In genomic region chrX:136820250-136820649, GRCm38 (mm10) we compare ENCODE assay signal across 9 mouse cellular contexts. TPM values are rescaled to one million over a fixed set of nuclear protein-coding genes. Genes with fewer than 3 reads are reported as not detected.
DNase-seq lines count a peak whose midpoint lies in the region; ATAC-seq lines count a peak whose summit lies in the region.
"Had no signal": no experiment of that assay in that cellular context is flagged by ENCODE, and none has a peak within 500 bp of the region (broad histone marks: within the 10 kb centered on the region; RNA-seq: fewer than 3 reads in every experiment).

No protein-coding gene starts in this region.

- no peak overlapping the region for H3K4me3 ChIP-seq in forebrain, embryonic 12.5 days (replicated peaks)
- no peak overlapping the region for H3K4me3 ChIP-seq in hindbrain, embryonic 11.5 days (ENCODE audit: low read depth, low read length)

- WGBS in forebrain, embryonic 12.5 days: 7% methylated on average over 1 of the region's 1 CpGs
- 14% methylated on average over 1 of the region's 1 CpGs for WGBS in hindbrain, embryonic 11.5 days

- no peak overlapping the region for H3K9ac ChIP-seq in forebrain, embryonic 12.5 days
- H3K9ac ChIP-seq in hindbrain, embryonic 11.5 days (ENCODE audit: low read depth, low read length): no peak overlapping the region

- H3K4me1 ChIP-seq in forebrain, embryonic 12.5 days: no peaks in the 10 kb centered on the region
- H3K4me1 ChIP-seq in hindbrain, embryonic 11.5 days (replicated peaks; ENCODE audit: control insufficient read depth, insufficient read depth, low read length): no peaks in the 10 kb centered on the region

- peak; percentile 39 for DNase-seq in MEL-GATA-1-ER (ENCODE audit: extremely low read depth, low read depth)
- DNase-seq in c-Kit-positive CD71-negative TER-119-negative erythroid progenitor cells, embryonic 14.5 days (ENCODE audit: low read depth): peak; percentile 24
- DNase-seq in hindbrain, embryonic 11.5 days (ENCODE audit: low spot score): peak; percentile 84
- peak; percentile 70 to 76 for DNase-seq in layer of hippocampus, postnatal 36 days
- peak; percentile 70 to 84 for DNase-seq in right cerebral cortex, postnatal 10 days (ENCODE audit: low spot score in 2 of 2)
- DNase-seq in urinary bladder, postnatal 4 days (ENCODE audit: low spot score in 2 of 2): peak; percentile 43 to 66

- no peaks in the 10 kb centered on the region for H3K36me3 ChIP-seq in forebrain, embryonic 12.5 days (replicated peaks)
- H3K36me3 ChIP-seq in hindbrain, embryonic 11.5 days (ENCODE audit: control insufficient read depth, insufficient read depth, low read length): no peaks in the 10 kb centered on the region

- peak; percentile 67; the same call in 1 of the 2 replicates for ATAC-seq in forebrain, embryonic 12.5 days (ENCODE audit: low FRiP score)
- peak; percentile 79 for ATAC-seq in hindbrain, embryonic 11.5 days (ENCODE audit: low FRiP score)
- ATAC-seq in megakaryocyte progenitor cell, adult 5-6 weeks (replicated peaks; ENCODE audit: poor library complexity): peak; percentile 99

- H3K9me3 ChIP-seq in forebrain, embryonic 12.5 days: no peaks in the 10 kb centered on the region
- no peaks in the 10 kb centered on the region for H3K9me3 ChIP-seq in hindbrain, embryonic 11.5 days (ENCODE audit: control insufficient read depth, low read length)

- H3K4me2 ChIP-seq in forebrain, embryonic 12.5 days: no peak overlapping the region
- H3K4me2 ChIP-seq in hindbrain, embryonic 11.5 days (replicated peaks; ENCODE audit: low read depth, low read length): no peak overlapping the region

- H3K27ac ChIP-seq in forebrain, embryonic 12.5 days: no peak overlapping the region
- H3K27ac ChIP-seq in hindbrain, embryonic 11.5 days (ENCODE audit: low read depth, low read length): no peak overlapping the region
- H3K27ac ChIP-seq: macrophage had no signal

- H3K27me3 ChIP-seq in forebrain, embryonic 12.5 days: peaks cover 8% of the 10 kb centered on the region; the same call in 1 of the 2 replicates
- no peaks in the 10 kb centered on the region for H3K27me3 ChIP-seq in hindbrain, embryonic 11.5 days (ENCODE audit: control insufficient read depth, insufficient read depth, low read length)

RNA-seq across cellular contexts. Expression of gene Plp1, which starts 2.2 kb away (rescaled TPM):
- polyA plus RNA-seq in forebrain, embryonic 12.5 days (2016; fragmentation: Nextera tagmentation; extraction: Ambion mirVana): 9.2 and 9.5 TPM in 2 replicates
- 15.4 and 16.6 TPM in 2 replicates for polyA plus RNA-seq in hindbrain, embryonic 11.5 days (2014; fragmentation: Nextera tagmentation; extraction: Ambion mirVana)
- total RNA-seq in layer of hippocampus, postnatal 36 days (2021): 1,000 to 10,000 TPM; 1,151 to 1,186 TPM
- 2.4 and 3.9 TPM in 2 replicates for total RNA-seq in megakaryocyte progenitor cell, adult 5-6 weeks (2015)
- 0.71 and 1.0 TPM in 2 replicates for total RNA-seq in megakaryocyte progenitor cell, adult 5-6 weeks (2017)

RNA-seq across cellular contexts. Expression of gene Glra4, which starts 40.3 kb away (rescaled TPM):
- polyA plus RNA-seq in forebrain, embryonic 12.5 days (2016; fragmentation: Nextera tagmentation; extraction: Ambion mirVana): not detected in 2 replicates
- polyA plus RNA-seq in hindbrain, embryonic 11.5 days (2014; fragmentation: Nextera tagmentation; extraction: Ambion mirVana): not detected in 2 replicates
- total RNA-seq in layer of hippocampus, postnatal 36 days (2021): under 1 TPM in 1 of 2 experiments, not detected in 1; 0.25 TPM
- total RNA-seq in megakaryocyte progenitor cell, adult 5-6 weeks (2015): not detected in 2 replicates
- not detected in 2 replicates for total RNA-seq in megakaryocyte progenitor cell, adult 5-6 weeks (2017)
- polyA plus RNA-seq: macrophage had no signal

RNA-seq across cellular contexts. Expression of gene Rab9b, which starts 48.3 kb away (rescaled TPM):
- polyA plus RNA-seq in forebrain, embryonic 12.5 days (2016; fragmentation: Nextera tagmentation; extraction: Ambion mirVana): 5.0 and 5.3 TPM in 2 replicates
- polyA plus RNA-seq in hindbrain, embryonic 11.5 days (2014; fragmentation: Nextera tagmentation; extraction: Ambion mirVana): 6.9 TPM in 2 replicates
- total RNA-seq in layer of hippocampus, postnatal 36 days (2021): 10 to 100 TPM; 26.9 to 31.2 TPM
- not detected in 2 replicates for total RNA-seq in megakaryocyte progenitor cell, adult 5-6 weeks (2015)
- not detected in 2 replicates for total RNA-seq in megakaryocyte progenitor cell, adult 5-6 weeks (2017)
- polyA plus RNA-seq: macrophage had no signal

Comparison
In these comparisons a context has a peak if more than half of its experiments do, and no peak if none do; other contexts are left out.
1. DNase-seq: peak in every context shown above with its lines; median percentile 84 in hindbrain, embryonic 11.5 days; 77 in right cerebral cortex, postnatal 10 days; 73 in layer of hippocampus, postnatal 36 days; 54 in urinary bladder, postnatal 4 days; 39 in MEL-GATA-1-ER; 24 in c-Kit-positive CD71-negative TER-119-negative erythroid progenitor cells, embryonic 14.5 days.
2. RNA of gene Plp1, which starts 2.2 kb away (total RNA-seq): 1,151 to 1,186 TPM in layer of hippocampus, postnatal 36 days; 0.71 to 3.9 TPM in megakaryocyte progenitor cell, adult 5-6 weeks; every median in the first group is over 100 times any median in the second.
3. RNA of gene Rab9b, which starts 48.3 kb away (total RNA-seq): 26.9 to 31.2 TPM in layer of hippocampus, postnatal 36 days; not detected in megakaryocyte progenitor cell, adult 5-6 weeks; every median in the first group is over 10 times any median in the second.
4. Peak in every context shown above with its lines, with median percentiles within 50 percentile points of each other: ATAC-seq.